Mouse (Mus musculus) testis, postnatal 14 days (tissue): ENCODE measurements around the gene Slc24a3.

Source experiments
- DNase-seq: peaks from one replicate; pipeline ENCODE4 v3.0.0; 2021; ENCODE audit warnings: low spot score

Gene Slc24a3

GRCm38 (mm10) chr2:145438336-145438735 is 270.8 kb downstream of the Slc24a3 start:
- DNase-seq, result no peak

- no peak for DNase-seq
Observed at GRCm38 (mm10) chr2:145439755-145440154, 272.2 kb downstream of the Slc24a3 start.

- DNase-seq, result no peak
Observed at GRCm38 (mm10) chr2:145457106-145457747, 289.7 kb downstream of the Slc24a3 start.

- no peak for DNase-seq
Observed at GRCm38 (mm10) chr2:145460854-145461423, 293.4 kb downstream of the Slc24a3 start.

- DNase-seq, result no peak
Observed at GRCm38 (mm10) chr2:145462253-145462652, 294.7 kb downstream of the Slc24a3 start.

- no peak for DNase-seq
Observed at GRCm38 (mm10) chr2:145468701-145469325, 301.3 kb downstream of the Slc24a3 start.

GRCm38 (mm10) chr2:145477484-145477883 is 309.9 kb downstream of the Slc24a3 start:
- DNase-seq, result no peak

GRCm38 (mm10) chr2:145479676-145480075 is 312.1 kb downstream of the Slc24a3 start:
- no peak for DNase-seq

GRCm38 (mm10) chr2:145500231-145500630 is 332.7 kb downstream of the Slc24a3 start:
- no peak for DNase-seq

GRCm38 (mm10) chr2:145501472-145501871 is 333.9 kb downstream of the Slc24a3 start:
- no peak for DNase-seq

GRCm38 (mm10) chr2:145507702-145508101 is 340.1 kb downstream of the Slc24a3 start:
- no peak for DNase-seq

- DNase-seq, result no peak
Observed at GRCm38 (mm10) chr2:145510650-145511225, 343.2 kb downstream of the Slc24a3 start.

- no peak for DNase-seq
Observed at GRCm38 (mm10) chr2:145515956-145516355, 348.4 kb downstream of the Slc24a3 start.

GRCm38 (mm10) chr2:145517346-145517745 is 349.8 kb downstream of the Slc24a3 start:
- DNase-seq, result peak; percentile 20

- DNase-seq, result no peak
Observed at GRCm38 (mm10) chr2:145522017-145522416, 354.5 kb downstream of the Slc24a3 start.

GRCm38 (mm10) chr2:145523381-145523780 is 355.8 kb downstream of the Slc24a3 start:
- no peak for DNase-seq

- DNase-seq, result no peak
Observed at GRCm38 (mm10) chr2:145527151-145527550, 359.6 kb downstream of the Slc24a3 start.

GRCm38 (mm10) chr2:145530941-145531353 is 363.4 kb downstream of the Slc24a3 start:
- DNase-seq, result no peak

- DNase-seq, result no peak
Observed at GRCm38 (mm10) chr2:145533086-145533485, 365.5 kb downstream of the Slc24a3 start.

GRCm38 (mm10) chr2:145535307-145535706 is 367.8 kb downstream of the Slc24a3 start:
- DNase-seq, result no peak

GRCm38 (mm10) chr2:145535774-145536173 is 368.2 kb downstream of the Slc24a3 start:
- no peak for DNase-seq

- DNase-seq, result no peak
Observed at GRCm38 (mm10) chr2:145536986-145537385, 369.4 kb downstream of the Slc24a3 start.

- no peak for DNase-seq
Observed at GRCm38 (mm10) chr2:145541695-145542094, 374.1 kb downstream of the Slc24a3 start.
